Mouse (Mus musculus): Measurements from ENCODE around the gene Taldo1. TPM values are rescaled to one million over a fixed set of nuclear protein-coding genes. Genes with fewer than 3 reads are reported as not detected.

The Taldo1 gene
- polyA plus RNA-seq, 1 experiment: 210 TPM

DNA sequence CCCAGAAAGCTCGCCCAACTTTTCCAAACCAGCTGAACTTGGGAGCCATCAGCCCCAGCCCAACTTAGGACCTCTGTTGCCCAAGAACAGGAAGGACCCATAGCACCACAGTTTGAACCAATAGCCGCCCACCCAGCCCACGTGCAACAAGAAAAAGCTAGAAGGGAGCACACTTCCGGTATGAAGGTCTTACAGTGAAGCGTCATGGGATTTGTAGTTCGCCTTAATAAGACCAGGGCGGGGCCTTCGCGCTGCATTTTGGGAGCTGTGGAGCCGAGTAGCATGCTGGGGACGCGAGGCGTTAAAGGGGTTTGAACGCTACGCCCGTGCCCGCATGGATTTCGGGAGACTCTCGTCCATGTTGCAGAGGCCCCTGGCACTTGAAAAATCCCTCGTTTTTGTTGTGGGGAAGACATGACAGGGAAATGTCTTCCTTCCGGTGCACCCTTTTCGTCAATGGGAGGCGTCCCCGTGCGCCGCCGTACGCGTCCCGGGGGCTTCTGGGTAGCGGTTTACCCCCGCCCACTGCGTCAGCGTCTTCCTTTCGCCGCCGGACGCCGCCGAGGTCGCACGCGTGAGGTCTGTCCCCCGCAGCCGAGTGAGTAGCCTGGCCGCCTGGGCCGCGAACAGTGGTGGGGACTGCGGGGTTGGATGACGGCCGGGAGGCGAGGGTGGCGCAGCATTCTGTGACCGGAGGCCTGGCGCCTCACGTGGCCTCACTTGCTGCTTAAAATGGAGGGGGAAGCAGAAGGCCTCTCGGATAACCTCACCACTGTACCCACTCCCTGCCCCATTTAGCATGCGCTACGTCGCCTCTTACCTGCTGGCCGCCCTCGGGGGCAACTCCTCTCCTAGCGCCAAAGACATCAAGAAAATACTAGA, 55.4 kb downstream of the Taldo1 start, which contains the start of gene Rplp2:
Gene Rplp2 (plus strand): TSS at position 261 of the 882 bp plus-strand sequence.
- Histone ChIP-seq H3K4me1 (ENCODE audit: control insufficient read depth, insufficient read depth, low read length) (peaks cover 1% of the 10 kb centered on the region), H3K27ac (ENCODE audit: insufficient read depth, low read length) (peak within 1 kb of the TSS; percentile 62)

DNA sequence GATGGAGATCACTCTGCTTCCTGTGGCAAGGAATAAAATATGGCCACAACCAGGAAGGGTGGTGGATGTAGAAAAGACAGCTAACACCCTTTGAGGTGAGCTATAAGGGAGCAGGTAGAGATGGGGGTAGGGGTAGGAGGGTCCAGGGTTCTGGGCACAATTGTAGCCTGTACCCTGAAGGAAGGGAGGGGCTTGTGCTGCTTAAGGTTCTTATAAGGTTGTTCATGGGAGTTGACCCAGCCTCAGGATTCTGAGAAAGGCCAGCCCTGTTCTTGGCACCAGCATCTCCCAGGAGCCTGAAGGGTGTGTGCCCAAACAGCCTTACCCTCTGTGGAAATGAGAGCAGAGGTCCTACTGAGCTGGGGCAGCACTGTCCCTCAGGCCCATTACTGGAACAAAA, 59.9 kb downstream of the Taldo1 start:
- Histone ChIP-seq H3K4me3 (ENCODE audit: low read depth, low read length) (no peak overlapping the region), H3K4me1 (ENCODE audit: control insufficient read depth, insufficient read depth, low read length) (peaks cover 1% of the 10 kb centered on the region), H3K27ac (ENCODE audit: insufficient read depth, low read length) (no peak overlapping the region), H3K9ac (ENCODE audit: low read depth, poor library complexity, severe bottlenecking) (no peak overlapping the region), H3K36me3 (ENCODE audit: control insufficient read depth, insufficient read depth, low read length, poor library complexity, severe bottlenecking) (peaks cover 43% of the 10 kb centered on the region), H3K9me3 (replicated peaks; ENCODE audit: control insufficient read depth, insufficient read depth, low read length, poor library complexity, severe bottlenecking) (no peaks in the 10 kb centered on the region), H3K27me3 (ENCODE audit: control insufficient read depth, insufficient read depth, low read length, poor library complexity, severe bottlenecking) (no peaks in the 10 kb centered on the region)
- TF ChIP-seq POLR2A (IDR thresholded peaks at IDR 0.05; ENCODE audit: insufficient read depth, low read length) (no peak), CTCF (IDR thresholded peaks at IDR 0.05; ENCODE audit: low read depth, low read length) (no peak), EP300 (IDR thresholded peaks at IDR 0.05; ENCODE audit: insufficient read depth, low read depth, low read length) (no peak)

More for the DNA sequence above, 55.4 kb downstream of the Taldo1 start, which contains the start of gene Rplp2:
- H3K36me3 ChIP-seq (ENCODE audit: control insufficient read depth, insufficient read depth, low read length, poor library complexity, severe bottlenecking): peaks cover 43% of the 10 kb centered on the region
- no peaks in the 10 kb centered on the region for H3K9me3 ChIP-seq (replicated peaks; ENCODE audit: control insufficient read depth, insufficient read depth, low read length, poor library complexity, severe bottlenecking)
- H3K9ac ChIP-seq (ENCODE audit: low read depth, poor library complexity, severe bottlenecking): peak within 1 kb of the TSS; percentile 89
- H3K4me3 ChIP-seq (ENCODE audit: low read depth, low read length): peak within 1 kb of the TSS; percentile 96
- no peaks in the 10 kb centered on the region for H3K27me3 ChIP-seq (ENCODE audit: control insufficient read depth, insufficient read depth, low read length, poor library complexity, severe bottlenecking)
- 0 out of 2 replicates have a peak, but pooled peaks have one; percentile 10 for TF ChIP-seq EP300 (IDR thresholded peaks at IDR 0.05; ENCODE audit: insufficient read depth, low read depth, low read length)
- TF ChIP-seq CTCF (IDR thresholded peaks at IDR 0.05; ENCODE audit: low read depth, low read length): no peak
- TF ChIP-seq POLR2A (IDR thresholded peaks at IDR 0.05; ENCODE audit: insufficient read depth, low read length): peak; percentile 73

Other genes with a start within 250 kb of the Taldo1 start
- 44.8 and 48.5 TPM in 2 replicates for gene Rnh1, start 219.3 kb upstream of the Taldo1 start, polyA plus RNA-seq (2011; ENCODE audit: insufficient read depth, insufficient read length, low read depth, missing spikeins)
- 50.5 and 51.8 TPM in 2 replicates for gene Hras, start 198.2 kb upstream of the Taldo1 start, polyA plus RNA-seq (2011; ENCODE audit: insufficient read depth, insufficient read length, low read depth, missing spikeins)
- 3.3 and 3.4 TPM in 2 replicates for gene Lrrc56, start 198.0 kb upstream of the Taldo1 start, polyA plus RNA-seq (2011; ENCODE audit: insufficient read depth, insufficient read length, low read depth, missing spikeins)
- gene Lmntd2, start 178.1 kb upstream of the Taldo1 start, polyA plus RNA-seq (2011; ENCODE audit: insufficient read depth, insufficient read length, low read depth, missing spikeins): 5.9 and 6.6 TPM in 2 replicates
- 29.6 and 36.3 TPM in 2 replicates for gene Rassf7, start 176.3 kb upstream of the Taldo1 start, polyA plus RNA-seq (2011; ENCODE audit: insufficient read depth, insufficient read length, low read depth, missing spikeins)
- gene Phrf1, start 163.4 kb upstream of the Taldo1 start, polyA plus RNA-seq (2011; ENCODE audit: insufficient read depth, insufficient read length, low read depth, missing spikeins): 99.5 and 99.9 TPM in 2 replicates
- gene Irf7, start 125.7 kb upstream of the Taldo1 start, polyA plus RNA-seq (2011; ENCODE audit: insufficient read depth, insufficient read length, low read depth, missing spikeins): 0.57 TPM in 1 of 2 replicates, not detected in the other
- not detected in 2 replicates for gene Cdhr5, start 115.4 kb upstream of the Taldo1 start, polyA plus RNA-seq (2011; ENCODE audit: insufficient read depth, insufficient read length, low read depth, missing spikeins)
- gene Sct, start 113.1 kb upstream of the Taldo1 start, polyA plus RNA-seq (2011; ENCODE audit: insufficient read depth, insufficient read length, low read depth, missing spikeins): 7.4 and 8.5 TPM in 2 replicates
- 0.21 and 0.65 TPM in 2 replicates for gene Drd4, start 100.2 kb upstream of the Taldo1 start, polyA plus RNA-seq (2011; ENCODE audit: insufficient read depth, insufficient read length, low read depth, missing spikeins)
- 79.2 and 79.4 TPM in 2 replicates for gene Deaf1, start 64.5 kb upstream of the Taldo1 start, polyA plus RNA-seq (2011; ENCODE audit: insufficient read depth, insufficient read length, low read depth, missing spikeins)
- gene Tmem80, start 64.5 kb upstream of the Taldo1 start, polyA plus RNA-seq (2011; ENCODE audit: insufficient read depth, insufficient read length, low read depth, missing spikeins): 7.0 and 8.2 TPM in 2 replicates
- 39.8 and 46.0 TPM in 2 replicates for gene Eps8l2, start 53.3 kb upstream of the Taldo1 start, polyA plus RNA-seq (2011; ENCODE audit: insufficient read depth, insufficient read length, low read depth, missing spikeins)
- gene Gatd1, start 21.9 kb downstream of the Taldo1 start, polyA plus RNA-seq (2011; ENCODE audit: insufficient read depth, insufficient read length, low read depth, missing spikeins): 36.7 and 45.4 TPM in 2 replicates
- gene Cend1, start 37.3 kb downstream of the Taldo1 start, polyA plus RNA-seq (2011; ENCODE audit: insufficient read depth, insufficient read length, low read depth, missing spikeins): 1.3 and 2.2 TPM in 2 replicates
- 16.3 and 19.9 TPM in 2 replicates for gene Slc25a22, start 45.7 kb downstream of the Taldo1 start, polyA plus RNA-seq (2011; ENCODE audit: insufficient read depth, insufficient read length, low read depth, missing spikeins)
- 22.1 and 27.6 TPM in 2 replicates for gene Pidd1, start 51.8 kb downstream of the Taldo1 start, polyA plus RNA-seq (2011; ENCODE audit: insufficient read depth, insufficient read length, low read depth, missing spikeins)
- 2,328 and 2,759 TPM in 2 replicates for gene Rplp2, start 55.2 kb downstream of the Taldo1 start, polyA plus RNA-seq (2011; ENCODE audit: insufficient read depth, insufficient read length, low read depth, missing spikeins)
- gene Pnpla2, start 63.0 kb downstream of the Taldo1 start, polyA plus RNA-seq (2011; ENCODE audit: insufficient read depth, insufficient read length, low read depth, missing spikeins): 33.3 and 43.5 TPM in 2 replicates
- 13.5 and 14.0 TPM in 2 replicates for gene Cracr2b, start 68.9 kb downstream of the Taldo1 start, polyA plus RNA-seq (2011; ENCODE audit: insufficient read depth, insufficient read length, low read depth, missing spikeins)
- 99.0 and 107 TPM in 2 replicates for gene Cd151, start 75.2 kb downstream of the Taldo1 start, polyA plus RNA-seq (2011; ENCODE audit: insufficient read depth, insufficient read length, low read depth, missing spikeins)
- 12.1 and 15.3 TPM in 2 replicates for gene Polr2l, start 82.9 kb downstream of the Taldo1 start, polyA plus RNA-seq (2011; ENCODE audit: insufficient read depth, insufficient read length, low read depth, missing spikeins)
- 37.4 and 39.9 TPM in 2 replicates for gene Tspan4, start 83.0 kb downstream of the Taldo1 start, polyA plus RNA-seq (2011; ENCODE audit: insufficient read depth, insufficient read length, low read depth, missing spikeins)
- 14.9 and 16.7 TPM in 2 replicates for gene Chid1, start 147.7 kb downstream of the Taldo1 start, polyA plus RNA-seq (2011; ENCODE audit: insufficient read depth, insufficient read length, low read depth, missing spikeins)
- 102 and 108 TPM in 2 replicates for gene Ap2a2, start 170.0 kb downstream of the Taldo1 start, polyA plus RNA-seq (2011; ENCODE audit: insufficient read depth, insufficient read length, low read depth, missing spikeins)